Mouse (Mus musculus): ENCODE results near the gene Ccdc170. TPM values are rescaled to one million over a fixed set of nuclear protein-coding genes. Genes with fewer than 3 reads are reported as not detected.

Ccdc170 gene
- polyA plus RNA-seq, 1 experiment, result 0.05 TPM

DNA sequence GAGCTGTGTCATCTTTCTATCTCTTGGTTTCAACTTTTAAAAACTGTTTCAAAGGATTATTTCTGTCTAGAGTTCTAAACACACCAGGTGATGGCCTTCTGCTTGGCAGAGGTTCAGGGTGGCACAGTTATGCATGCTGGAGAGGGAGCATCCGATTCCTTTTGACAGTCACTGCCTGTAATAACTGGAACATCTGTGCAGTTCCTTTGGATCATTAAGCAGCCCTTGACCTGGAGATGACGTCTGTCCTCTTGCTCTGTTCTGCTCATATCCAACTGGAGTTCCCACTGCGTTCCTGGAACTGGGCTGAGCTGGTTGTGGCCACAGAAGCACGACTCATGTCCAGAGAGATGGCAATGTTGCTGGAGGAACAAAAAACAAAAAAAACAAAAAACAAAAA is 107.3 kb downstream of the Ccdc170 start:
- no peaks in the 10 kb centered on the region for H3K27me3 ChIP-seq (ENCODE audit: control insufficient read depth, insufficient read depth, insufficient read length)
- no peak overlapping the region for H3K4me2 ChIP-seq (ENCODE audit: low read depth)
- no peak for TF ChIP-seq POLR2A (IDR thresholded peaks at IDR 0.05; ENCODE audit: insufficient read length, low read depth)
- TF ChIP-seq MYOD1 (IDR thresholded peaks at IDR 0.05; ENCODE audit: control insufficient read depth in 1 of 3, insufficient read length in 2 of 3, low read depth in 2 of 3), result no peak
- no peak for TF ChIP-seq MYOG (IDR thresholded peaks at IDR 0.05; ENCODE audit: control insufficient read depth in 1 of 3, insufficient read depth in 1 of 3, insufficient read length in 2 of 3, low read depth in 2 of 3)
- TF ChIP-seq TCF3 (IDR thresholded peaks at IDR 0.05; ENCODE audit: insufficient read length, low read depth), result no peak
- TF ChIP-seq REST (IDR thresholded peaks at IDR 0.05; ENCODE audit: insufficient read depth, insufficient read length), result no peak
- no peak for TF ChIP-seq E2F4 (IDR thresholded peaks at IDR 0.05; ENCODE audit: insufficient read depth)
- TF ChIP-seq POLR2AphosphoS2 (IDR thresholded peaks at IDR 0.05; ENCODE audit: insufficient read length, low read depth), result no peak
- no peak for TF ChIP-seq MAX (IDR thresholded peaks at IDR 0.05; ENCODE audit: low read depth)
- TF ChIP-seq USF1 (IDR thresholded peaks at IDR 0.05; ENCODE audit: low read depth), result no peak
- no peak for TF ChIP-seq SRF (IDR thresholded peaks at IDR 0.05; ENCODE audit: control insufficient read depth, insufficient read length, low read depth)
- no peak overlapping the region for H3K4me3 ChIP-seq
- no peaks in the 10 kb centered on the region for H3K36me3 ChIP-seq (ENCODE audit: control insufficient read depth, insufficient read depth)
- H3ac ChIP-seq (ENCODE audit: control insufficient read depth, insufficient read length), result no peak overlapping the region
- H3K79me2 ChIP-seq (ENCODE audit: control insufficient read depth, insufficient read depth), result no peaks in the 10 kb centered on the region

DNA sequence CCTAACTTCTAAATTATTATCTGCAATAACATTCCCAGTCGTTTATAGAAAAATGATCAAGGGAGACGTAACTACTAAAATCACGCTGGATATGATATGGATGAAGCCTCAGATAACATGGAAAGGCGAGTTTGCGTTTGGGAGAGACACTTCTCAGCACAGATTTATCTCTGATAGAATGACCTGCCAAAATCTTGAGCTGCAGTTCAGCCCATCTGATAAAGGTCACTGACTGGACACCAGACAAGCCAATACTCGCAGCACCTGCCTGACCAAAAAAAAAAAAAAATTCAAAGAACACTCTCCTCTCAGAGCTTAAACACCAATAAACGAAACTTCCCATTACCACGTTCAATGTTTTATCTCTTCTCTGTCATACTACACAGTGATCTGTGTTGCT is 108.7 kb downstream of the Ccdc170 start:
- no peaks in the 10 kb centered on the region for H3K36me3 ChIP-seq (ENCODE audit: control insufficient read depth, insufficient read depth)
- no peak overlapping the region for H3K4me3 ChIP-seq
- no peaks in the 10 kb centered on the region for H3K27me3 ChIP-seq (ENCODE audit: control insufficient read depth, insufficient read depth, insufficient read length)
- H3K4me2 ChIP-seq (ENCODE audit: low read depth), result no peak overlapping the region
- H3K79me2 ChIP-seq (ENCODE audit: control insufficient read depth, insufficient read depth), result no peaks in the 10 kb centered on the region
- TF ChIP-seq CEBPB (IDR thresholded peaks at IDR 0.05; ENCODE audit: insufficient read depth, poor library complexity, severe bottlenecking), result no peak
- TF ChIP-seq MAX (IDR thresholded peaks at IDR 0.05; ENCODE audit: low read depth), result no peak
- no peak for TF ChIP-seq MYOD1 (IDR thresholded peaks at IDR 0.05; ENCODE audit: control insufficient read depth in 1 of 3, insufficient read length in 2 of 3, low read depth in 2 of 3)
- TF ChIP-seq POLR2AphosphoS2 (IDR thresholded peaks at IDR 0.05; ENCODE audit: insufficient read length, low read depth), result no peak
- no peak for TF ChIP-seq MYOG (IDR thresholded peaks at IDR 0.05; ENCODE audit: control insufficient read depth in 1 of 3, insufficient read depth in 1 of 3, insufficient read length in 2 of 3, low read depth in 2 of 3)
- TF ChIP-seq TCF3 (IDR thresholded peaks at IDR 0.05; ENCODE audit: insufficient read length, low read depth), result no peak
- TF ChIP-seq SRF (IDR thresholded peaks at IDR 0.05; ENCODE audit: control insufficient read depth, insufficient read length, low read depth), result no peak
- TF ChIP-seq USF1 (IDR thresholded peaks at IDR 0.05; ENCODE audit: low read depth), result no peak
- TF ChIP-seq E2F4 (IDR thresholded peaks at IDR 0.05; ENCODE audit: insufficient read depth), result no peak
- TF ChIP-seq POLR2A (IDR thresholded peaks at IDR 0.05; ENCODE audit: insufficient read length, low read depth), result no peak
- no peak for TF ChIP-seq TCF12 (IDR thresholded peaks at IDR 0.05; ENCODE audit: insufficient read depth, poor library complexity, severe bottlenecking)
- TF ChIP-seq REST (IDR thresholded peaks at IDR 0.05; ENCODE audit: insufficient read depth, insufficient read length), result no peak
- no peak overlapping the region for H3ac ChIP-seq (ENCODE audit: control insufficient read depth, insufficient read length)

DNA sequence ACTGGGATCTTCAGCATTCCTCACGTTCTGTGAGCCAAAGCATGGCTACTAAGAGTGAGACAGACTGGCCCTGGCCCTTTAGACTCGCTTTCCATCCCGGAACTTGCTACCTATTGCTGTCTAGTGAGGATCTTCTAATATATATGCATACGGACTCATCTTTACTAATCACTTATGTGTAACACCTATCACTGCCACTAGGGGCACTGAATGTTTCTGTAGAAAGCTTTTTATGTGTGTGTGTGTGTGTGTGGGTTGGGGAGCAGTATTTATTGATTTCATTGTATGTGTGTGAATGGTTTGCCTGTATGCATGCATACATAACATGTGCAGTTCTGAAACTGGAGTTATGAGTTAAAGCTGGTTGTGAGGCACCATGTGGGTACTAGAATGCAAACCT is 111.5 kb downstream of the Ccdc170 start:
- TF ChIP-seq E2F4 (IDR thresholded peaks at IDR 0.05; ENCODE audit: insufficient read depth), result no peak
- no peak for TF ChIP-seq MAX (IDR thresholded peaks at IDR 0.05; ENCODE audit: low read depth)
- TF ChIP-seq SRF (IDR thresholded peaks at IDR 0.05; ENCODE audit: control insufficient read depth, insufficient read length, low read depth), result no peak
- no peak for TF ChIP-seq CEBPB (IDR thresholded peaks at IDR 0.05; ENCODE audit: insufficient read depth, poor library complexity, severe bottlenecking)
- no peak for TF ChIP-seq MYOD1 (IDR thresholded peaks at IDR 0.05; ENCODE audit: control insufficient read depth in 1 of 3, insufficient read length in 2 of 3, low read depth in 2 of 3)
- no peak for TF ChIP-seq MYOG (IDR thresholded peaks at IDR 0.05; ENCODE audit: control insufficient read depth in 1 of 3, insufficient read depth in 1 of 3, insufficient read length in 2 of 3, low read depth in 2 of 3)
- TF ChIP-seq TCF3 (IDR thresholded peaks at IDR 0.05; ENCODE audit: insufficient read length, low read depth), result no peak
- no peak for TF ChIP-seq POLR2AphosphoS2 (IDR thresholded peaks at IDR 0.05; ENCODE audit: insufficient read length, low read depth)
- TF ChIP-seq POLR2A (IDR thresholded peaks at IDR 0.05; ENCODE audit: insufficient read length, low read depth), result no peak
- no peak for TF ChIP-seq TCF12 (IDR thresholded peaks at IDR 0.05; ENCODE audit: insufficient read depth, poor library complexity, severe bottlenecking)
- no peak for TF ChIP-seq REST (IDR thresholded peaks at IDR 0.05; ENCODE audit: insufficient read depth, insufficient read length)
- Histone ChIP-seq H3K4me2 (ENCODE audit: low read depth) (no peak overlapping the region), H3K36me3 (ENCODE audit: control insufficient read depth, insufficient read depth) (no peaks in the 10 kb centered on the region), H3K4me3 (no peak overlapping the region), H3K79me2 (ENCODE audit: control insufficient read depth, insufficient read depth) (no peaks in the 10 kb centered on the region), H3ac (ENCODE audit: control insufficient read depth, insufficient read length) (no peak overlapping the region), H3K27me3 (ENCODE audit: control insufficient read depth, insufficient read depth, insufficient read length) (no peaks in the 10 kb centered on the region)

DNA sequence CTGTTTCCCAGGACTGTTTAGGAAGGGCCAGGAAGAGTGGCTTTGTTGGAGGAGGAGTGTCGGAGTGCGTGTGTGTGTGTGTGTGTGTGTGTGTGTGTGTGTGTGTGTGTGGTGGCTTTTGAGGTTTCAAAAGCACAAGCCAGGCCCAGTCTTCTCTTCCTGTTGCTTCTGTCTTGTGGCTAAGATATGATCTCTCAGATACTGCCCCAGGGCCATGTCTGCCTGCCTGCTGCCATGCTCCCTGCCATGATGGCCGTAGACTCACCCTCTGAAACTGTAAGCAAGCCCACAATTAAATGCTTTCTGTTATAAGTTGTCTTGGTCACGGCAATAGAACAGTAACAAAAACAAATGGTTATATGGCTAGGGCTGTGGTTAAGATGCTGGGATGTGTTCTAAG is 114.9 kb downstream of the Ccdc170 start:
- H3K36me3 ChIP-seq (ENCODE audit: control insufficient read depth, insufficient read depth), result no peaks in the 10 kb centered on the region
- H3K79me2 ChIP-seq (ENCODE audit: control insufficient read depth, insufficient read depth), result no peaks in the 10 kb centered on the region
- no peak for TF ChIP-seq POLR2AphosphoS2 (IDR thresholded peaks at IDR 0.05; ENCODE audit: insufficient read length, low read depth)
- no peak for TF ChIP-seq MYOD1 (IDR thresholded peaks at IDR 0.05; ENCODE audit: control insufficient read depth in 1 of 3, insufficient read length in 2 of 3, low read depth in 2 of 3)
- no peak for TF ChIP-seq CEBPB (IDR thresholded peaks at IDR 0.05; ENCODE audit: insufficient read depth, poor library complexity, severe bottlenecking)

DNA sequence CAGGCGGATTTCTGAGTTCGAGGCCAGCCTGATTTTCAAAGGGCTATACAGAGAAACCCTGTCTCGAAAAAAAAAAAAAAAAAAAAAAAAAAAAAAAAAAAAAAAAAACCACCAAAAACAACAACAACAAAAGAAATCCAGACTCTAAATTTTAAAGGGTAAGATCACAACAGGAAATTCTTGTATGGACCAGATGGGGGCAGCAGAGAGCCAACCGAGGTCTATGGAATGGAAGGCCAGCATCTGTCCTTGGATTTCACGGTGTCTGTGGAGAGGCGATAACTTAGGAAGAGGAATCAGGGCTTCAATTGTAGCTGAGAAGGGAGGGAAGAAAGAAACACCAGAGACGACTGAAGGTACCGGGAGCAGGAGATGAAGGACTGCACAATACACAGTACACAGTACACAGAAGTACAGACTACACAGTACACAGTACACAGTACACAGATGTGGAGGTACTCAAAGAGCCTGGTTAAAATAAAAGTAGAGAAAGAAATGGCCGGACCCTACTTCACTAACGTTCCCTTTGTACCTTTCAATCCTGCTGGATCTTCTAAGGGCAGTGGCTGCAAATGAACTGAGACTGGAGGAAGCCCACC is 116.0 kb downstream of the Ccdc170 start:
- Histone ChIP-seq H3K27me3 (ENCODE audit: control insufficient read depth, insufficient read depth, insufficient read length) (no peaks in the 10 kb centered on the region), H3ac (ENCODE audit: control insufficient read depth, insufficient read length) (no peak overlapping the region), H3K79me2 (ENCODE audit: control insufficient read depth, insufficient read depth) (no peaks in the 10 kb centered on the region), H3K4me3 (no peak overlapping the region), H3K36me3 (ENCODE audit: control insufficient read depth, insufficient read depth) (no peaks in the 10 kb centered on the region), H3K4me2 (ENCODE audit: low read depth) (no peak overlapping the region)
- no peak for TF ChIP-seq POLR2A (IDR thresholded peaks at IDR 0.05; ENCODE audit: insufficient read length, low read depth)
- TF ChIP-seq CEBPB (IDR thresholded peaks at IDR 0.05; ENCODE audit: insufficient read depth, poor library complexity, severe bottlenecking), result no peak
- no peak for TF ChIP-seq TCF3 (IDR thresholded peaks at IDR 0.05; ENCODE audit: insufficient read length, low read depth)
- no peak for TF ChIP-seq SRF (IDR thresholded peaks at IDR 0.05; ENCODE audit: control insufficient read depth, insufficient read length, low read depth)
- no peak for TF ChIP-seq MYOG (IDR thresholded peaks at IDR 0.05; ENCODE audit: control insufficient read depth in 1 of 3, insufficient read depth in 1 of 3, insufficient read length in 2 of 3, low read depth in 2 of 3)
- TF ChIP-seq MYOD1 (IDR thresholded peaks at IDR 0.05; ENCODE audit: control insufficient read depth in 1 of 3, insufficient read length in 2 of 3, low read depth in 2 of 3), result no peak
- TF ChIP-seq REST (IDR thresholded peaks at IDR 0.05; ENCODE audit: insufficient read depth, insufficient read length), result no peak
- TF ChIP-seq TCF12 (IDR thresholded peaks at IDR 0.05; ENCODE audit: insufficient read depth, poor library complexity, severe bottlenecking), result no peak
- no peak for TF ChIP-seq USF1 (IDR thresholded peaks at IDR 0.05; ENCODE audit: low read depth)
- TF ChIP-seq E2F4 (IDR thresholded peaks at IDR 0.05; ENCODE audit: insufficient read depth), result no peak
- no peak for TF ChIP-seq POLR2AphosphoS2 (IDR thresholded peaks at IDR 0.05; ENCODE audit: insufficient read length, low read depth)

More for the DNA sequence above, 114.9 kb downstream of the Ccdc170 start:
- no peak overlapping the region for H3K4me3 ChIP-seq
- no peaks in the 10 kb centered on the region for H3K27me3 ChIP-seq (ENCODE audit: control insufficient read depth, insufficient read depth, insufficient read length)
- H3K4me2 ChIP-seq (ENCODE audit: low read depth), result no peak overlapping the region
- no peak overlapping the region for H3ac ChIP-seq (ENCODE audit: control insufficient read depth, insufficient read length)

Data from myocyte (in vitro differentiated cells).